Mouse (Mus musculus): ENCODE data around the gene Theg.
A peak's percentile ranks its signal among the peaks of the same experiment; 100 is the strongest.

The Theg gene

DNA sequence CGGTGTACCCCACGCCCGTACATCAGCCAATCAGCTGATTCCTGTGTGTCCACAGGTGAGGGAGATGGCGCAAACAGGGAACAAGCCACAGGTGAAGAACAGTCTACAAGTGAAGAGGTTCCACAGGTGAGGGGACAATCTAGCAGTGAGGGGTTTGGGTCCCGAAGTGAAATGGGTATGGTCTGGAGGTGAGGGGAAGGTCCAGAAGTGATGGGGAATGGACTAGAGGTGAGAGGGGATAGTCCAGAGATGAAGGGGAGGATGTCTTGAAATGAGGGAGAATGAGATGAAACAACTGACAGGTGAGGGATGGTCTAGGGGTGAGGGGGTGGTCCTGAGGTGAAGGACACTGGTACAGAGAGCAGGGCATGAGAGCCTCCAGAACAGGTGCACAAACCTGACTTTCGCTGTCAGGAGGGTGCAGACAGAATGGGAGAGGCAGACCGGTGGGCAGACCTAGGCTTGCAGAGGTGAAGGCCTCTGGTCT is 31.9 kb downstream of the Theg start:
- no peak for DNase-seq (ENCODE audit: low spot score in 2 of 2)

DNA sequence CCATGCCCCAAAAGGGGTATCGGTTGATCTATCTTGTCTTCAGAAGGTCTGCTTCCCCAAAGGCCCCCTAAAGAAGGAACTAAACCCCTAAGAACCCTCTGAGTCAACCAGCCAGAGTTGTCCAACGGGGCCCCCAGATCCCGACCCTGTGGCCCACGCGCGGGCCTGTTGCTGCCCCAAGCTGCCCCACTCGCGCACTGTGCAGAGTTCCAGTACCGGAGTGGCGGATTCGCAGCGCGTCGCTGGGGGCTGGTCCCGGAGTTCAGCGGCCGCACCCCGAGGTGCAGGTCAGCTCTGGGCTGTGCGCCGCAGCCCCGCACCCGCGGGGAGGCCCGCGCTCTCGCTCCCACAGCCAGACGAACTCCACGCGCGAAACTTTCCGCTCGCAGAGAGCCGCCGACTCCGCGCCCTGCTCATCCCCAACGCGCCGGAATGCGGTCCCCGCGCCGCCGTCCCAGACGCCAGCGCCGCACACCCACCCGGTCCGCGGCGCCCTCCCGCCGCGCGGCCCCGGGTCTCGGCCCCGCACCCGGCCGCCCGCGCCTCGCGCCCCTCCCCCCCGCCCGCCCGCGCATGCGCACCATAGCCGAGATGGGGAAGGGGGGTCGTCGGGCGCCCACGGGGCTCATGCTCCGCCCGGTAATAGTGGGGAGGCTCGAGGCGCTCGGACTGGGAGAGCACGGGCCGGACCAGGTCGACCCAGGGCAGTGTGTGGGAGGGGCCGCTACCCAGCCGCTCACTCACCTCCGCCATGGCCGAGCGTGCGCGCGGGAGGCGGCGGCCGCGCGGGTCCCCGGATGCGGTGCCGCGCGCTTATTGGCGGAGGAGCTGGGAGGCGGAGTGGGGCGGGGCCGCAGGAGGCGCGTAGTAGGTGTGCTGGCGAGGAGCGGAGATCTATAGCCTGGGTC is 32.5 kb downstream of the Theg start, which contains the start of gene Mier2:
Mier2 (minus strand) TSS at position 870 of the 908 bp plus-strand sequence.
- DNase-seq (ENCODE audit: low spot score in 2 of 2), result peak; percentile 71 to 77

DNA sequence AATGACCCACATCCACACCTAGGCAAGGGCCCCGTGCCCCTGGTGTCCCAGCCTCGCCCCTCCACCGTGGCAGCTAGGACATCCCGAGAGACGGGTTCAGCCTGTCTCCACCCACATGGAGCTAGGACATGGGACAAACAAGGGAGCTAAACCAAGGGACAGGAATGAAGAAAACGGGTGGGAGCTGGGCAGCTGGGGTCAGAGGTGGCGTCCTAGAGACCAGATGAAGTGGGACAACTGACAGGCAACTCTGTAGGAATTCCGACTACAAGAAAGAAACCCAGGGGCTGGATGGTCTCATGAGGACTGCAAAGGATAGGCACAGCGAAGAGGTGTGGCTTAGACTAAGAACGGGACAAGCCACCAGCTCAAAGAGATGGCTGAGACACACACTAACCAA is 33.4 kb downstream of the Theg start:
- peak in 1 of 2 experiments; percentile 0 for DNase-seq (ENCODE audit: low spot score in 2 of 2)

DNA sequence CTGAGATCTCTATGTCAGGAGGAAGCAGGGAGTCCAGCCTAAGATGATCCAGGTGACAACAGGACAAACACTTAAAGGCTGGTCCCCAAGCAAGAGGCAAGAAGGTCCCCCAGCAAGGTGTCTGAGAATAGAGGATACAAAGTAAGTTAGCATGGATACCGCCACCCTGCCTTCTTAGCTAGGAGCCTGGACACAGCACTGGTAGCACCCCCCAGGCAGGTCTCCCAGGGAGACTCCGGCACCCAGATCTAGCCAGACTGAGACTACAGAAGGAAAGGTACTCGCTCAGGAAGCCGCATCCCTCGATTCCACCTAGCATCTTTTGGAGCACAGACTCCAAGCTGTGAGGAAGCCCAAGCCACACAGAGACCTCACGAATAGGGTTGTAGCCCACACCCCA is 34.0 kb downstream of the Theg start:
- DNase-seq (ENCODE audit: low spot score in 2 of 2), result no peak

- no peak for DNase-seq (ENCODE audit: low spot score in 2 of 2)
Measured at GRCm38 (mm10) chr10:79552531-79552930, 34.6 kb downstream of the Theg start.

DNA sequence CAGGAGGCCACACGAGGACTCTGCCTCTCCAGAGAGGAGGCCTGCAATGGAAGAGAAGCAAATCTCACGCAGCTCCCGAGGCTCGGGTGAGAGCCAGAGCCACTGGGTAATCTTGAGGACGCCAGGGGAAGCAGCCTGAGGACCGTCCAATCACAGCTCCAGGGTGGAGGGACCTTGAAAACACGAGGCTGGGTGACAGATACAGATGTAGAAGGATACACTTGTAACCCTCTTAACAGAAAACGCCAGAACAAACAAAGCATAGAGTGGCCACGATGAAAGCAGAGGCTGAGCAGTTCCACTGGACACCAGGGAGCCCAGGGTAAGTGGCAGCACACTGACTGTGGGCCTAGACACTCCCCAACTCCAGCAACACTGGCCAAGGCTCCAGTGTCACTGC is 36.8 kb downstream of the Theg start:
- DNase-seq (ENCODE audit: low spot score in 2 of 2), result no peak

DNA sequence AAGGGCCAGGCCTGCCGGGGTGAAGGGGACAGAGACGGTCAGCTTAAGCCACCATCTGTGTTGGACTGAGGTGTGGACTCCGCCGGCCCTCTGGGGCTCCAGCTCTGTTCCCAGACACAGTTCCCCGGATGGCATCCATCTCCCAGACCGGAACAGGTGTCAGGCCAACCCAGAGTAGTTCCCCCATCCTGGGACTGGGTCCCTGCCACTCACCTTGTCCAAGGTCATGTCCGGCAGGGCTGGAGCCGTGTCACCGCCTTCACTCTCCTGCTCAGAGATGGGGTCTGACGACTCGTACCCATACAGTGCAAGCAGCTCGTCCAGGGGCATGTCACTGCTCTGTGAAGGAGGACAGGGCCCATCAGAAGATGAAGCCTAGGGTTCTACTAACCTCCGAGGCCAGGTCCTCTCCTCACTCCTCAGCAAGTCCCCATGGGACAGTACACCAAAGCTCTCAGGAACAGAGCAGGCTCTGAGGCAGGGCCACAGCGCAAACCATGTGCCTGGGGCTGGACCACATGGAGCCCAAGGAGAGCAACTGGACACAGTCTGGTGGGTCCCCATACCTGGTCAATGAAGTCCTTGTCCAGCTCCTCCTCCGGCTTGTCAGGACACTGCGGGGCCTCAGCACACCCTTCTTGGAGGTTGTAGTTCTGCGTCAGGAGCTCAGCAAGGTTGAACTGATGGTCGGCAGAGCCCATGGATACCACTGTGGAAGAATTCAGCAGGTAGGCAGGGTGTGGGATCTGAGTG is 38.0 kb downstream of the Theg start:
- DNase-seq (ENCODE audit: low spot score in 2 of 2), result peak in 1 of 2 experiments; percentile 0

GRCm38 (mm10) chr10:79548546-79548945 is 38.6 kb downstream of the Theg start:
- DNase-seq (ENCODE audit: low spot score in 2 of 2), result peak in 1 of 2 experiments; percentile 0

GRCm38 (mm10) chr10:79547148-79547675 is 39.9 kb downstream of the Theg start:
- peak in 1 of 2 experiments; percentile 0 for DNase-seq (ENCODE audit: low spot score in 2 of 2)

DNA sequence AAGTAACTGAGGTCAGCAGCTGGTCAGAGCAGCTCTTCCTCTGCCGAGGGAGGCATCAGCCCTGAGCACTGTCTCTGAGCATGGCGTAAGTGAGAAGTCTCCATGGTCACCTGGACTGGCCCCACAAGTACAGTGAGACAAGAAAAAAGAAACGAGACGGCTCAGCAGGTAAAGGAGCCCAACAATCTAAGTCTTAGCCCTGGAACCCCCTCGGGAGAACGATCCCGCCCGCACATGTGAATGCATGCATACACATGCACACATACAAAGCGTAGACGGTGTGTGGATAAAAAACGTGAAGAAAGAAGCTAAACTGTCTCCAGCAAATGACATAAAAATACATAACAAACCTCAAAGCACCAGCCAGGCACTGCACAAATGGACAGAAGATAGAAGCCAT is 40.6 kb downstream of the Theg start:
- no peak for DNase-seq (ENCODE audit: low spot score in 2 of 2)

DNA sequence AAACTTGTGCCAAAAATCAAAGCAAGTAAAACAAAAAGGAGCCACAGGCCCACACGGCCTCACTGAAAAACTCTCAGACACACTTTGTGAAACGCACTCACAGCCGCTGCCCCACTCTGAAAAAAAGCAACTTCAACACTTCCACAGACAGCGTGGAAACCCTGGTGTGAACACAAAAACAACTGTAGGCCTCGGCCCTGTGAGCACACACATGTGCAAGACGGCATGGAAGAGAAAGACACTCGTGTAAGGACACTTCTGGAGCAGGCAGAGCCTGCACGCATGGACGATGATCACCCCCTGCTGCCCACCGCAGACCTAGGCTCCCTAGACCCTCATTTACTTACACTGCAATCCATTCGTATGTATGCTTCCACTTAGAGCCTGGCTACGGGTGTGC is 41.2 kb downstream of the Theg start:
- DNase-seq (ENCODE audit: low spot score in 2 of 2), result peak in 1 of 2 experiments; percentile 0

DNA sequence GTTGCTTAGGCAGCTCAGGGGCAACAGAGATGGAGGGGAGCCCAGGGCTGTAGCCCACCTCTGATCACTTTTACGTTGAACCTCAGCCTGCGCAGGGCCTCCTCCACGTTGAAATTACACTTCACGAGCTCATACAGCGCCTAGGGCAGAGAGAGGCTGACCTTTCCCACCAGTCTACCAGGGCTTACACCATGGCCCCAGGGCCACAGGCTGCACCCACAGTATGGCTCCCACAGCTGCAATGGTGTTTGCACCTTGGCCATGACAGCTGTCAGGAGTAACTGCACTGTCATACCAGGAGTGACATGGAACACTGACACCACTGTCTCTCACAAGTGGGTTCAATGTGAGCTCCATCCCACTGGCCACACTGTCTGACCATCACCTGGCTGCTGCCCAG is 42.5 kb downstream of the Theg start:
- DNase-seq (ENCODE audit: low spot score in 2 of 2), result peak in 1 of 2 experiments; percentile 0

- DNase-seq (ENCODE audit: low spot score in 2 of 2), result peak in 1 of 2 experiments; percentile 0
Measured at GRCm38 (mm10) chr10:79543884-79544597, 43.1 kb downstream of the Theg start.

DNA sequence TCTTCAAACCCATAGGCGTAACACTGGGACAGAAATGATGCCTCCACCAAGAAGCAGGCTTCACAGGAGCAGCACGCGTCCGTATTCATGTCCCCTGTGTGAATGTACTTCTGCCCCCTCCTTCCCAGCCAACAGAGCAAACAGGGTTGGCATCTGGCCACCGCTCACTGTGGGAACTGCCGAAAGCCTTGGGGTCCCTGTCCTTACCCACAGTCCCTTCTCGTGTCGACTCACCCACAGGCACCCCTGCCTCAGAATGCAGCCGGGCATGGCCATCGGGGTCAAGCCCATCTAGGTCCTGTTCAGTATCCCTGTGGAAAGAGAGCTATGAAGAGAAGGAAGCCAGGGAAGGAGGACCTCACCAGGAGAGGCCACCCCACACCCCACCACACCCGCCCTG is 45.0 kb downstream of the Theg start:
- no peak for DNase-seq (ENCODE audit: low spot score in 2 of 2)

GRCm38 (mm10) chr10:79541522-79541921 is 45.6 kb downstream of the Theg start:
- DNase-seq (ENCODE audit: low spot score in 2 of 2), result no peak

DNA sequence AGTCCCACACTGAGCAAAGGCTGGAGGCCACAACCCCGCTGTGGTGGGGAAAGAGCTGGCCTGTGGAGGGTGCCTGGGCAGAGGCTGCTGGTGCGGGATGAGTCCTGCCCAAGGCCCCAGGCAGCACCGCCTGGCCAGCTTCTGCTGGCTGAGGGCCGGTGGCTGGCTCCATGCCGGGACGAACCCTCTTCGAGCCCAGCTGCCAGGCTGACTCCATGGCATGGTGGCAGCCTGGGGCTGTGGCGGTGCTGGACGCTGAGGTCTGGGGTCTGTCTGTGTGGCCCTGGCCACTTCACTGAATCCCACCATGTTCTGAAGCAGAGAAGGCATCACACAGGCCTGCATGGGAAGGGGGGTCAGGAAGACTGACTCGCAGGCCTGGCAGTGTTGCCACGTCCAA is 46.4 kb downstream of the Theg start:
- DNase-seq (ENCODE audit: low spot score in 2 of 2), result no peak

DNA sequence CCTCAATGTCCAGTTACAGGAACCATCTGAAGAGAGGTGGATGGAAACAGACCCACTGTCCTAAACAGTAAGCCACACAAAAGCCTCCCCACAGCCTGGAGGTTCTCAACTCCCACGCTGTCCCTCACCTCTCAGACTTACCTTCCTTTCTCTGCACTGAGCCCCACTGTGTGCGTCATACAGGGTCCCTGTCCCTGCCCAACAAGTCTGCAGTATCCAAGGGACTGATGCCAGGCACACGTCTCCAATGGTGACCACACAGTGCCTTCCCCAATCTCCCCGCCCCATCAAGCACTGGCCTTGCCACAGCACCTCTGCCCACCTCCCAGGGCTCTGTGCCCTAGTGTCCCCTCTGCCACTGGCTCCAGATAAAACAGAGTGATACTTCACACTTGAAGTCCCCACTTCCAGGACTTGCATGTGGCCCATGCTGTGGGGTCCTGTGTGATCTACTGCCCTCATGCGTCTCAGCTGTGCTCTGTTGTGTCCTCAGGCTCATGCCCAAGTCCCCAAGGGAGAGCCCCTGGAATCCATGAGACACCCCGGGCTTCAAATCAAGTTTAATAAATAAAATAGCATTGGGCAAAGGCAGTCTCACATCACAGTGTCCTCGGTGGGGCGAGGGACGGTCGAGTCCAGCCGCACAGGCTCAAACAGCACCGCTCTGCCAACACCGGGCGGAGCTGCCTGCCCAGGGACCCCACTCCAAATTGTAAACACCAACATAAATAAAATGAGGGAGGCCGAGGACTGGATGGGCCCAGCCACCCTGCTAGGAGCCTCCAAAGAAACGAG is 47.2 kb downstream of the Theg start:
- no peak for DNase-seq (ENCODE audit: low spot score in 2 of 2)

- no peak for DNase-seq (ENCODE audit: low spot score in 2 of 2)
Measured at GRCm38 (mm10) chr10:79538873-79539272, 48.3 kb downstream of the Theg start.

GRCm38 (mm10) chr10:79538323-79538722 is 48.8 kb downstream of the Theg start:
- DNase-seq (ENCODE audit: low spot score in 2 of 2), result no peak

DNA sequence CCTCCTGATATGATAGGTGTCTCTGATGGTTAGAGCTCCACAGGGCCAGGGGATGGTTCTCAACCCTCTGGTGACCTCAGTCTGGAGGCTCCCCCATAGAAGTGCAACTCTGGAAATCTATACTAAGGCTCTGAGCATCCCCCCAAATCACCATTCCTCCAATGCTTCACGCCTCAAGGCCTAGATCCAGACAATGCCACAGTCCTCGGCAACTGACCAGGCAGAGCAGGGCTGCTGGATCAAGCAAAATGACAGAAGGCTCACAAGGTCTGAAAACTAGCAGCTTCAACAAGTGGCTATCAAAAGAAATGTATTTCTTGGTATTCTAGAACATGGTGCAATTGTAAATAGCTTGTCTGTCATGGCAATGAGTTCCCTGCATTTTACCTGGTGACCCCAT is 49.4 kb downstream of the Theg start:
- no peak for DNase-seq (ENCODE audit: low spot score in 2 of 2)

DNA sequence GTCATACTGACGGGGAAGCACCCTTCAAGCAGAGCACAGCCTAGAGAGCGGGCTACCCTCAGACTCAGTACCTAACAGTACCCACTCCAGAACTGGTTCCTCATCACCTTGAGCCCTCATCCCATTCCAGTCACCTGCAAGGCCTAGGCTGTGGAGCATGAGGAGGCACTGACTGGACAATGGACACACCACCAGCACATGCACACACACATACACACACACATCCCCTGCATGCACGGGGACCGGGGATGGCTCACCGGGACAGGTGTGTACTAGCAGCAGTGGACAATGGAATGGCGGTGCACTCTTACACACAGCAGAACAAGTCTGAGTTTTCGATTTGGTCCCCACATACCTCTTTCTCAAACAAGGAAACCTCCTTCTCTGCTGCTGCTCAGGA is 49.9 kb downstream of the Theg start:
- no peak for DNase-seq (ENCODE audit: low spot score in 2 of 2)
